Mouse (Mus musculus) liver, embryonic 14.5 days (tissue): Measurements from ENCODE around the gene Mcoln3. TPM values are rescaled to one million over a fixed set of nuclear protein-coding genes. Genes with fewer than 3 reads are reported as not detected.

Experiments used
- ATAC-seq: fragments of 200-750 bp; cut with Nextera tagmentation; 2 replicates; pipeline ENCODE4 v1.8.0; 2017; ENCODE audit warnings: moderate number of reproducible peaks, mild to moderate bottlenecking, moderate library complexity; ENCODE audit not compliant: insufficient read depth
- DNase-seq, 3 experiments: peaks; one replicate each; pipeline ENCODE4 v3.0.0-alpha.2; 2012 to 2013; ENCODE audit warnings: low read depth in 3 of 3, low spot score in 3 of 3
- H3K27ac ChIP-seq: fragments of 300-500 bp; sonication (generic); 2 replicates; pipeline ENCODE4 v1.5.1; 2014; ENCODE audit warnings: moderate library complexity, mild to moderate bottlenecking, control low read depth, inconsistent platforms
- H3K27me3 ChIP-seq: fragments of 300-500 bp; sonication (generic); 2 replicates; pipeline ENCODE4 v1.6.1; 2014; ENCODE audit warnings: mild to moderate bottlenecking, low read length, moderate library complexity; ENCODE audit not compliant: control insufficient read depth, insufficient read depth
- H3K36me3 ChIP-seq: fragments of 300-500 bp; sonication (generic); replicated peaks from 2 replicates; pipeline ENCODE4 v1.6.1; 2014; ENCODE audit warnings: low read depth; ENCODE audit not compliant: control insufficient read depth, insufficient read depth
- H3K4me1 ChIP-seq, 2 experiments: fragments of 200-500 bp in 1 of 2; fragments of 300-500 bp in 1 of 2; sonication (generic) in 1 of 2; replicated peaks; 2 replicates each; pipeline ENCODE4 v1.6.1; 2012 to 2014; ENCODE audit warnings: antibody characterized with exemption in 1 of 2, inconsistent platforms in 1 of 2, low read length in 1 of 2; ENCODE audit not compliant: control insufficient read depth in 2 of 2, insufficient read depth in 2 of 2
- H3K4me2 ChIP-seq: fragments of 300-500 bp; sonication (generic); 2 replicates; pipeline ENCODE4 v1.6.1; 2014; ENCODE audit warnings: low read depth, mild to moderate bottlenecking, control low read depth, moderate library complexity
- H3K4me3 ChIP-seq, 2 experiments: fragments of 200-500 bp in 1 of 2; fragments of 300-500 bp in 1 of 2; sonication (generic) in 1 of 2; 2 replicates each; pipeline ENCODE4 v1.5.1; 2012 to 2014; ENCODE audit warnings: low read depth in 2 of 2, low read length in 2 of 2, mild to moderate bottlenecking in 2 of 2, control low read depth in 1 of 2, inconsistent platforms in 1 of 2, moderate library complexity in 1 of 2; ENCODE audit not compliant: insufficient read depth in 1 of 2
- H3K9ac ChIP-seq: fragments of 300-500 bp; sonication (generic); replicated peaks from 2 replicates; pipeline ENCODE4 v1.6.1; 2014; ENCODE audit warnings: mild to moderate bottlenecking, control low read depth, moderate library complexity
- H3K9me3 ChIP-seq: fragments of 300-500 bp; sonication (generic); 2 replicates; pipeline ENCODE4 v1.6.1; 2016; ENCODE audit warnings: low read length, mixed read lengths; ENCODE audit not compliant: control insufficient read depth
- CTCF ChIP-seq: IDR thresholded peaks from 2 replicates; pipeline ENCODE4 v1.5.1; 2016; ENCODE audit warnings: antibody characterized with exemption, low read depth, control low read depth
- EP300 ChIP-seq: IDR thresholded peaks from 2 replicates; pipeline ENCODE4 v1.6.1; 2016; ENCODE audit warnings: antibody characterized with exemption, low read depth
- WGBS: fragments of 180-500 bp; shearing (Covaris S2); extraction: QIAGEN DNeasy Blood & Tissue Kit; methylation state at CpG from one replicate; pipeline ENCODE4 v1.1.7; 2014; ENCODE audit not compliant: insufficient replicate concordance; 5-methylcytosine and 5-hydroxymethylcytosine counted together
- polyA plus RNA-seq, 2 experiments: library from polyadenylated mRNA; depleted of rRNA in 1 of 2; stranded (reverse) in 1 of 2; unstranded in 1 of 2; fragments of >200 nt; fragmentation: Nextera tagmentation in 1 of 2; extraction: Ambion mirVana in 1 of 2; gene quantifications; 2 replicates each; pipeline versions ENCODE4 v1.2.1 to v1.2.3; 2012 to 2014

The Mcoln3 gene
- polyA plus RNA-seq, 2 experiments, result 0.11 to 0.25 TPM

DNA sequence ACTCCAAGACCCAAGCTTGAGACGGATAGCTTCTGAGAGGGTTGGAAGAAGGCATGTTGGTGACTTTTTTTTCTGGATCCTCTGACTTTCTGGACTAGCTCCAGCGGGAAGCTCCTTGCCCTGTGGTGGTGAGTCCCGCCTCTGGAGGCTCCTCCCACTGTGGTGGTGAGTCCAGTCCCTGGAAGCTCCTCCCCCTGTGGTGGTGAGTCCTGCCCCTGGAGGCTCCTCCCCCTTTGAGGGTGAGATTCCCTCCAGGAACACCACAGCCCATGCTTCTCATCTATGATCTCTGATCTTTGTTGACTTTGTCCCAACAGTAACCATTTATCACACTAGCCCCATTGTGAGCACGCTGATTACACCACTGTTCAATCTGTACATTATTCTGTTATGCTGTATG, 44.9 kb downstream of the Mcoln3 start:
- 69% methylated on average over 4 of the region's 4 CpGs for WGBS
- Histone ChIP-seq H3K4me1 (no peaks in the 10 kb centered on the region), H3K27ac (no peak overlapping the region), H3K27me3 (no peaks in the 10 kb centered on the region), H3K36me3 (no peaks in the 10 kb centered on the region), H3K9ac (no peak overlapping the region), H3K4me2 (no peak overlapping the region), H3K4me3 (no peak overlapping the region), H3K9me3 (no peaks in the 10 kb centered on the region)
- no peak for TF ChIP-seq CTCF
- no peak for TF ChIP-seq EP300
- DNase-seq, result no peak
- no peak for ATAC-seq

DNA sequence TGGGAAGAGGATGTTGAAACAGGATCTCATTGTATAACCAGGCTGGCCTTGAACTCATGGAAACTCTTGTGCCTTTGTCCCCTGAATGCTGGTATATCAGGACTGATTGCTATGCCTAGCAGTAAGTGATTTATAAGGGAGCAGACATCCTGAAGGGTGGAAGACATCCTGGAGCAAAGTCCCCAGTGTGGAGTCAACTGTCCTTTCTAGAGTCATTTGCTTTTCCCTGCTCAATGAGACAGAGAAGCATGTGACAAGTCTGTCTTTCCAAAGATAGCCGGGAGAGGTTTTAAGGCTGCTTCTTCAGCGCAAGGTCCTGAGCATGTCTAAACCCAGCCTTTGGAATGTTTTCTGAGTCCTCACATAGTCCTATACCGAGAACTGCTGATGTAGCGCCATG, 52.1 kb downstream of the Mcoln3 start:
- no peak for TF ChIP-seq CTCF
- no peak for TF ChIP-seq EP300
- no peak overlapping the region for H3K27ac ChIP-seq
- 78% methylated on average over 4 of the region's 4 CpGs for WGBS
- H3K9me3 ChIP-seq, result no peaks in the 10 kb centered on the region
- DNase-seq (no peak), ATAC-seq (no peak)
- H3K9ac ChIP-seq, result no peak overlapping the region
- H3K4me3 ChIP-seq, result no peak overlapping the region
- no peaks in the 10 kb centered on the region for H3K27me3 ChIP-seq
- H3K36me3 ChIP-seq, result no peaks in the 10 kb centered on the region
- no peaks in the 10 kb centered on the region for H3K4me1 ChIP-seq
- H3K4me2 ChIP-seq, result no peak overlapping the region

- Histone ChIP-seq H3K36me3 (no peaks in the 10 kb centered on the region), H3K27ac (no peak overlapping the region), H3K9ac (no peak overlapping the region), H3K27me3 (no peaks in the 10 kb centered on the region), H3K9me3 (no peaks in the 10 kb centered on the region), H3K4me1 (no peaks in the 10 kb centered on the region), H3K4me2 (no peak overlapping the region), H3K4me3 (no peak overlapping the region)
- TF ChIP-seq CTCF (no peak), EP300 (no peak)
- no peak for DNase-seq
- WGBS, result 51% methylated on average over 5 of the region's 5 CpGs
- no peak for ATAC-seq
These were observed 55.8 kb downstream of the Mcoln3 start for GRCm38 (mm10) chr3:146173030-146173429.

DNA sequence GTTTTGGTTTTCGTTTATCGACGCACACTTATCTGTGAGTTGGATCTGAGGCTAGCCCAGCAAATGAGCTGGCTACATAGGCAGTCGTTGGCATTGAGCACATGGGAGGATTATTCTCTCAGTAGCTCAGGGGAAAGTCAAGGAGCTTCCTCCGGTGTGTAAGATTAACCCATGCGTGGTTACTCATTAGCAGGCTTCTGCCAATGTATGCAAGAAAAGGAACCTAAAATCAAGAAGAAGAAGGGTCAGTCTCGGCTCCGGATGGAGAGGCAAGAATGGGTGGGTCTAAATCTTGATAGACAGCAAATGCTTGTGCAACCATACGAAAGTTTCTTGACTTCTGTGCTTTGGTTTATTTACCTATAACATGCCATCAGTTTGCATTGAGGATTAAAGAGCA, 57.0 kb downstream of the Mcoln3 start:
- ATAC-seq, result no peak
- no peak overlapping the region for H3K4me3 ChIP-seq
- no peaks in the 10 kb centered on the region for H3K9me3 ChIP-seq
- DNase-seq, result no peak
- TF ChIP-seq EP300 (no peak), CTCF (no peak)
- H3K9ac ChIP-seq, result no peak overlapping the region
- no peaks in the 10 kb centered on the region for H3K36me3 ChIP-seq
- no peak overlapping the region for H3K27ac ChIP-seq
- 67% methylated on average over 9 of the region's 9 CpGs for WGBS
- no peaks in the 10 kb centered on the region for H3K27me3 ChIP-seq
- no peaks in the 10 kb centered on the region for H3K4me1 ChIP-seq
- H3K4me2 ChIP-seq, result no peak overlapping the region

DNA sequence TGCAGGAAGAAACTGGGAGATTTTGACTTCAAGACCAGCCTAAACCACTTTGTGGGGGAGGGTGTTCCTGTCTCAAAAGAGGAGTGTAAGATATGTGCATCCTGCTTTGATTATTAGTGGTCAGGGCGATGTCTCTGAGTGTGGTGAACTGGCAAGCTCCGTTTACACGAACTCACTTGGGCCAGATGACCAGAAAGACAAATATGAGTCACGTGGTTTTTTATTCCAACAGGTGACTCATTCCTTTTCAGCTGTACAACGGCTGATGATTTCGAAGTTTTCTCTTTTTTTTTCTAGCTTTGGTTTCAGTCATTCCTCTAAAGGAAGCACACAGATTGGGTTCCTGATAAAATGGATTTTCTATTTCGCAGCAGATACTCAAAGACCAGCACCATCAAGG, 60.0 kb downstream of the Mcoln3 start:
- TF ChIP-seq CTCF (no peak), EP300 (no peak)
- H3K4me2 ChIP-seq, result no peak overlapping the region
- no peak overlapping the region for H3K27ac ChIP-seq
- WGBS, result 48% methylated on average over 7 of the region's 7 CpGs
- H3K4me3 ChIP-seq, result no peak overlapping the region
- no peak overlapping the region for H3K9ac ChIP-seq
- ATAC-seq, result no peak
- H3K4me1 ChIP-seq, result no peaks in the 10 kb centered on the region
- no peaks in the 10 kb centered on the region for H3K27me3 ChIP-seq
- no peaks in the 10 kb centered on the region for H3K36me3 ChIP-seq
- no peaks in the 10 kb centered on the region for H3K9me3 ChIP-seq
- DNase-seq, result no peak
